Mouse (Mus musculus) stomach, embryonic 16.5 days (tissue): Measurements from ENCODE around the gene Lyrm4. TPM values are rescaled to one million over a fixed set of nuclear protein-coding genes. Genes with fewer than 3 reads are reported as not detected.
A peak's percentile ranks its signal among the peaks of the same experiment; 100 is the strongest.

Experiments used
- ATAC-seq: fragments of 200-750 bp; cut with Nextera tagmentation; 2 replicates; pipeline ENCODE4 v1.8.0; 2017; ENCODE audit warnings: moderate number of reproducible peaks, moderate TSS enrichment; ENCODE audit not compliant: insufficient read depth, low FRiP score
- H3K27ac ChIP-seq: fragments of 300-500 bp; sonication (generic); 2 replicates; pipeline ENCODE4 v1.5.1; 2014; ENCODE audit warnings: low read length
- H3K27me3 ChIP-seq: fragments of 300-500 bp; sonication (generic); 2 replicates; pipeline ENCODE4 v1.6.1; 2014; ENCODE audit warnings: low read length, control low read depth, mixed read lengths; ENCODE audit not compliant: control insufficient read depth, insufficient read depth
- H3K36me3 ChIP-seq: fragments of 300-500 bp; sonication (generic); 2 replicates; pipeline ENCODE4 v1.6.1; 2014; ENCODE audit warnings: low read length; ENCODE audit not compliant: control insufficient read depth, insufficient read depth
- H3K4me1 ChIP-seq: fragments of 300-500 bp; sonication (generic); 2 replicates; pipeline ENCODE4 v1.6.1; 2014; ENCODE audit warnings: low read length, control low read depth, mixed read lengths; ENCODE audit not compliant: control insufficient read depth, insufficient read depth
- H3K4me2 ChIP-seq: fragments of 300-500 bp; sonication (generic); 2 replicates; pipeline ENCODE4 v1.6.1; 2014; ENCODE audit warnings: low read depth, low read length, mixed read lengths
- H3K4me3 ChIP-seq: fragments of 300-500 bp; sonication (generic); replicated peaks from 2 replicates; pipeline ENCODE4 v1.5.1; 2014; ENCODE audit warnings: mild to moderate bottlenecking, low read length
- H3K9ac ChIP-seq: fragments of 300-500 bp; sonication (generic); 2 replicates; pipeline ENCODE4 v1.6.1; 2014; ENCODE audit warnings: low read length
- H3K9me3 ChIP-seq: fragments of 300-500 bp; sonication (generic); replicated peaks from 2 replicates; pipeline ENCODE4 v1.6.1; 2016; ENCODE audit warnings: low read length, control low read depth; ENCODE audit not compliant: control insufficient read depth
- WGBS: fragments of 180-500 bp; shearing (Covaris S2); extraction: QIAGEN DNeasy Blood & Tissue Kit; methylation state at CpG from one replicate; pipeline ENCODE4 v1.1.7; 2014; 5-methylcytosine and 5-hydroxymethylcytosine counted together
- polyA plus RNA-seq: library from polyadenylated mRNA; unstranded; fragments of >200 nt; fragmentation: Nextera tagmentation; extraction: Ambion mirVana; gene quantifications from 2 replicates; pipeline ENCODE4 v1.2.1, GENCODE M21; 2015

Gene Lyrm4
- polyA plus RNA-seq, 1 experiment from 2014 or later = 21.8 TPM

- H3K9ac ChIP-seq = no peak overlapping the region
- H3K9me3 ChIP-seq = no peaks in the 10 kb centered on the region
- 51% methylated on average over 10 of the region's 10 CpGs for WGBS
- H3K4me1 ChIP-seq = peaks cover 5% of the 10 kb centered on the region; the same call in 1 of the 2 replicates
- no peak overlapping the region for H3K4me3 ChIP-seq
- no peaks in the 10 kb centered on the region for H3K36me3 ChIP-seq
- no peaks in the 10 kb centered on the region for H3K27me3 ChIP-seq
- ATAC-seq = no peak
- H3K27ac ChIP-seq = no peak overlapping the region
- H3K4me2 ChIP-seq = no peak overlapping the region
These were observed 97.7 kb downstream of the Lyrm4 start for GRCm38 (mm10) chr13:36019309-36020274.

- Histone ChIP-seq H3K27me3 (no peaks in the 10 kb centered on the region), H3K4me3 (no peak overlapping the region), H3K27ac (no peak overlapping the region), H3K4me2 (no peak overlapping the region), H3K4me1 (peaks cover 5% of the 10 kb centered on the region; the same call in 1 of the 2 replicates), H3K9me3 (no peaks in the 10 kb centered on the region), H3K36me3 (no peaks in the 10 kb centered on the region), H3K9ac (no peak overlapping the region)
- ATAC-seq = no peak
- 64% methylated on average over 2 of the region's 2 CpGs for WGBS
These were observed 99.3 kb downstream of the Lyrm4 start for GRCm38 (mm10) chr13:36018017-36018416.

DNA sequence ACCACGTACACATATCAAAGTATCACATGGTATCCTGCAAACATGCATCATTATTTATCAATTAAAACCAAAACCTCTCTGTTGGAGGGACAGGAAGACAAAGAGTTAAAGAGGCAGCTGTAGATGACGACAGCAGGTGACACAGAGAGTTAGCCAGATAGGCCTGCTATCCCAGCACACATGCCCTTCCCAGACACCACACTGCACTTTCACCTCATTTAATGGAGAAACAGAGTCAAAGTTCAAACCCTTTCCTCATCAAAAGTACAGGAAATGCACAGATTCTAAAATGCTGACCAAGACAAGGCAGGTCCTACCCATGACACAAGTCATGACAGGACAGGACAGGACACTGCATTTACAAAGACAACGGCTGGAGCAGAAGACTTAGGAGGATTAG is 101.7 kb downstream of the Lyrm4 start:
- Histone ChIP-seq H3K4me1 (peaks cover 5% of the 10 kb centered on the region; the same call in 1 of the 2 replicates), H3K9me3 (no peaks in the 10 kb centered on the region), H3K27ac (no peak overlapping the region), H3K4me3 (no peak overlapping the region), H3K27me3 (no peaks in the 10 kb centered on the region), H3K9ac (no peak overlapping the region), H3K4me2 (no peak overlapping the region), H3K36me3 (no peaks in the 10 kb centered on the region)
- ATAC-seq = no peak
- 65% methylated on average over 3 of the region's 3 CpGs for WGBS

- Histone ChIP-seq H3K36me3 (no peaks in the 10 kb centered on the region), H3K27me3 (no peaks in the 10 kb centered on the region), H3K27ac (no peak overlapping the region), H3K4me1 (no peaks in the 10 kb centered on the region), H3K4me3 (no peak overlapping the region), H3K4me2 (no peak overlapping the region), H3K9ac (no peak overlapping the region), H3K9me3 (no peaks in the 10 kb centered on the region)
- 59% methylated on average over 2 of the region's 2 CpGs for WGBS
- no peak for ATAC-seq
These were observed 107.3 kb downstream of the Lyrm4 start for GRCm38 (mm10) chr13:36009981-36010380.

DNA sequence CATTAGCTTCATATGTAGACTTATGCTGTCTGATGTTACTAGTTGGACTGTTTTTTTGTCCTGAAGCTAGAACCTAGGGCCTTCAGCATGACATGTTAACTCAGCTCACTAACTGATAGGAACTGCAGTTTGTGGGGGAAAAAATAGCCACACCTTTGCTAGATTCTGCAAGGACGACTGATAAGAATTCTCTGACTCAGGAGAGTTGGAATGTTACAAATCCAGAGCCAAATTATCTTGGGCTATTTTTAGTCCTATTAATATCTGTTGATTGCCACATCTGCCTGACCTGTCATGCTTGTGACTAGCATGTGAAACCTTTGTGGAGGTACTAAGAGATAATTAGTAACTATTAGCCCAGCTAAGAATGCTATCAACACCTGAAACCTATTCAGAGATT is 116.5 kb downstream of the Lyrm4 start:
- H3K9ac ChIP-seq = no peak overlapping the region
- H3K27me3 ChIP-seq = no peaks in the 10 kb centered on the region
- ATAC-seq = no peak
- H3K9me3 ChIP-seq = no peaks in the 10 kb centered on the region
- WGBS = 48% methylated on average over 1 of the region's 1 CpGs
- H3K4me1 ChIP-seq = no peaks in the 10 kb centered on the region; the same call in 1 of the 2 replicates
- no peak overlapping the region for H3K4me2 ChIP-seq
- H3K27ac ChIP-seq = no peak overlapping the region
- H3K36me3 ChIP-seq = no peaks in the 10 kb centered on the region
- H3K4me3 ChIP-seq = no peak overlapping the region

GRCm38 (mm10) chr13:35997606-35998005 is 119.7 kb downstream of the Lyrm4 start:
- ATAC-seq = no peak
- WGBS = 91% methylated on average over 4 of the region's 4 CpGs
- H3K4me2 ChIP-seq = no peak overlapping the region
- no peaks in the 10 kb centered on the region for H3K36me3 ChIP-seq
- no peaks in the 10 kb centered on the region for H3K27me3 ChIP-seq
- H3K9me3 ChIP-seq = no peaks in the 10 kb centered on the region
- H3K4me1 ChIP-seq = no peaks in the 10 kb centered on the region; the same call in 1 of the 2 replicates
- H3K4me3 ChIP-seq = no peak overlapping the region
- H3K9ac ChIP-seq = no peak overlapping the region
- no peak overlapping the region for H3K27ac ChIP-seq

- Histone ChIP-seq H3K4me2 (no peak overlapping the region), H3K27me3 (no peaks in the 10 kb centered on the region), H3K27ac (no peak overlapping the region), H3K4me3 (no peak overlapping the region), H3K9me3 (no peaks in the 10 kb centered on the region), H3K9ac (no peak overlapping the region), H3K4me1 (no peaks in the 10 kb centered on the region; the same call in 1 of the 2 replicates), H3K36me3 (no peaks in the 10 kb centered on the region)
- ATAC-seq = no peak
- WGBS = 58% methylated on average over 2 of the region's 2 CpGs
These were observed 121.5 kb downstream of the Lyrm4 start for GRCm38 (mm10) chr13:35995696-35996426.

DNA sequence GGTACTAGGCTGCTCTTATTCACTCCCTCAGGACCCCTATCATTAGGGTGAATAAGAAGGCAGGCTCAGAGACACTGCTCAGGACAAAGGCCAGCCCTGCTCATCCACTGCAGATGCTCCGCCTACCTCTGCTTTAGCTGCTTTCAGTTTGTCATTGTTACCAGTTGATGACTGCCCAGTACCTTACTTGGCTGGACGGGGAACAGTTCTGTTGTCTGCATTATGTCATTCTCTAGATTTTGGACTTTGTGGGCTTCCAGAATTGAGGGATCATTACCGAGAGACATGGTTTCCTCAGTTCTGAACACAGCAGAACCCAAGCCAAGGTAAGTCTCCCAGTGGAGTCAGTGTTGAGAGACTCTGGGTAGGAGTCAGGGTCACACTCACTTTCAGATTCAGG is 122.1 kb downstream of the Lyrm4 start:
- H3K9me3 ChIP-seq = no peaks in the 10 kb centered on the region
- H3K9ac ChIP-seq = no peak overlapping the region
- 75% methylated on average over 3 of the region's 3 CpGs for WGBS
- H3K27ac ChIP-seq = no peak overlapping the region
- H3K36me3 ChIP-seq = no peaks in the 10 kb centered on the region
- no peaks in the 10 kb centered on the region; the same call in 1 of the 2 replicates for H3K4me1 ChIP-seq
- no peak for ATAC-seq
- H3K4me2 ChIP-seq = no peak overlapping the region
- H3K4me3 ChIP-seq = no peak overlapping the region
- no peaks in the 10 kb centered on the region for H3K27me3 ChIP-seq

- no peaks in the 10 kb centered on the region for H3K36me3 ChIP-seq
- ATAC-seq = peak; percentile 66; the same call in 1 of the 2 replicates
- no peak overlapping the region for H3K4me2 ChIP-seq
- H3K27ac ChIP-seq = peak overlapping the region; percentile 22; the same call in 1 of the 2 replicates
- no peaks in the 10 kb centered on the region for H3K9me3 ChIP-seq
- H3K4me1 ChIP-seq = no peaks in the 10 kb centered on the region; the same call in 1 of the 2 replicates
- H3K27me3 ChIP-seq = no peaks in the 10 kb centered on the region
- H3K4me3 ChIP-seq = no peak overlapping the region
- H3K9ac ChIP-seq = no peak overlapping the region
- whole genome bisulfite sequencing = 48% methylated on average over 8 of the region's 8 CpGs
These were observed 123.3 kb downstream of the Lyrm4 start for GRCm38 (mm10) chr13:35994067-35994466.
